Mouse (Mus musculus) adrenal gland, postnatal 14 days (tissue): ENCODE measurements around the gene Pex10. TPM values are rescaled to one million over a fixed set of nuclear protein-coding genes. Genes with fewer than 3 reads are reported as not detected.
A peak's percentile ranks its signal among the peaks of the same experiment; 100 is the strongest.

Source experiments
- DNase-seq: peaks from one replicate; pipeline ENCODE4 v3.0.0; 2021; ENCODE audit warnings: mixed read lengths
- total RNA-seq: library from RNA; stranded (reverse); gene quantifications from 2 replicates; pipeline ENCODE4 v1.2.3, GENCODE M21; 2021

Gene Pex10
- total RNA-seq, 1 experiment from 2014 or later, result 23.7 TPM

DNA sequence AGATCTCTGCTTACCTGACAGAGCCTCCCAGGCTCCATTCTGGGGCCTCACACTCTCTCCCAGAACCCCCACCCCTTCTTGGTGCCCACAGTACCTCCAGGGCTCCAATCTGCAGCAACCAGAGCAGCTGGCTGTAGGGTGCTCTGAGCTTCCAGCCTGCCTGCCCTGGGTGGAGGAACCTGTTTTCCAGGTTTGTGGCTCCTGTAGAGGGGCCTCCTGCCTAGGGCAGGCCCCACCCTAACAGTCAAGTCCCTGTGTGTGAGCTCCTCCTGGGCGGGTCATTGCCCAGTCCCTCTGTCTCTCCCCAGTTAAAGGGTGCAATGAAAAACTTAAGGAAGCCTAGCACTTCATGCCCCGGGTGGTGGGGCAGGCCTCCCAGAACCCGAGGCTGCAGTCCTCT, 2.9 kb upstream of the Pex10 start:
- DNase-seq, result no peak

DNA sequence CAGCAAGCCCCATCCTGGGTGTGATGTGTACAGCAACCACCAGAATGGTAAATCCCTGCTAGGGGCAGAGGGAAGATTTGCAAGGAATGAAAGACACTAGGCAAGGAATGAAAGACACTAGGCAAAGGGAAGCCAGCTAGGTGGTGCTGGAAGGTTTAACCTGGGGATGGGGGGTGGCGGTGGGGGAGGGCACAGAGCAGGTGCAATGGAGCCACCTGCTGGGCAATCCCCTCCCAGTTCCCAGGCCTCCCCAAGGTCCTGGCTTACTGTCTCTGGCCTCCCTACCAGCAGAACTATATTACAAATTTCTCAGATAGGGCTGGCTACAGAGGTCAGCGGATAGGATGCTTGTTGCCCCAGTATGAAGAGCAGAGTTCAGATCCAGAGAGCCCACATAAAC, 2.3 kb upstream of the Pex10 start:
- DNase-seq, result no peak

DNA sequence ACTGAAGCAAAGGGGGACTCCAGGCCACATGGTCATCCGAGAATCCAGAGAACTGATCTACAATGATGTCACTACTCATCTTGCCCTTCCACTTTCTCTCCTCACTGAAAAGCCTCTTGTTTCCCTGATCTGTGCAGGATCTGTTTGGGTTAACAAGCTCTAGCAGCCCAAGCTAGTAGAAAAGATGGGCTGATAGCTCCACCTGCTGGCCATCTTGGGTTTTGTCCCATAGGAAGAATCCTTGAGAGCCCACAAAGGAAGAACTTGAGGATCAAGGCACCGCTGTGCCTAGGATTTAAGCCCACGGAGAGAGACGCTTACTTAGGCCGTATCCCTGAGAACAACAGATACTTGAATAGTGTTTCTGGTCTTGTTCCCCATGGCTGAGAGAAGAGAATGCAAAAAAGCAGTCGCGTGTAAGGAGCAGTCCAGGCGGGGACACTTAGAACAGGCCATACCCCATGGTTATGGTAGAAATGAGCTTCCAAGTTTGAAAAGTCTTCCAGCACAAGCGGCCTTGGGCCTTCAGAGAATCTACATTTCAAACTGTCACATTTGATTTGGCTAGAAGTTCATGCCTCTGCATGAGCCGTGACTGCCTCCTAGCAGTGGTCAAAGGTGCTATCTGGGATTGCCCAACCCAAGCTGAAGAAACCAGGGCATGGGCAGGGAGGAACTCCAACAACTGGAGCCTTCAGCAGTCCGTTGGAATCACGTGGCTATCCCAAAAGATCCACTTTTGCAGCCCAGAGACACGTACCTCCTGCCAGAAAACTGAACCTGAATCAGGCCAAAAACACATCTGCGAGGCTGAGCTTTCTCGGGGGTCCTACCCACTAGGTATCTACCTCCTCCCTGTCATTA, 614 bp upstream of the Pex10 start:
- DNase-seq, result peak; percentile 91

DNA sequence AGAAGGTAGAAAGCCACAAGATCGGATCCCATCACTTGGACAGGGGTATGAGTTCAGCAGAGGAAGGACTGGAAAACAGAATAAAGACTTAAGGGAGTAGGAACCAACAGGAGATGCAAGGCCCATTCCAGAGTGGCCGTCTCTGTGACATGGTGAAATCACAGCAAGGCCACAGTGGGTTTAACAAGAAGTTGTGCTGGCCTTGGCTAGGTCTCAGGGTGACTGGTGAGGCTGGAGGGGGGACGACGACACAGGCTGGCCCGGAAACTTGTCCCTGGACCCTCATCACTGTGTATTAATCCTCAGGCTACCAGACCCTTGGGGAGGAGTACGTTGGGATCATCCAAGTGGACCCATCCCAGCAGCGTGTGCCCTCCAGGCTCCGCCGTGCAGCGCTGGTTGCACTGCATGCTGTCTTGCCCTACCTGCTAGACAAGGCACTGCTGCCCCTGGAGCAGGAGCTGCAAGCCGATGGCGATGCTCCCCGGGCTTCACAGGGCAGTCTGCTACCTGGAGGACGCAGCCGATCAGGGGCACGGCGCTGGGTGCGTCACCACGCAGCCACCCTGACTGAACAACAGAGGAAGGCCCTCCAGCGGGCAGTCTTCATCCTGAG, 1.6 kb downstream of the Pex10 start:
- peak; percentile 49 for DNase-seq

DNA sequence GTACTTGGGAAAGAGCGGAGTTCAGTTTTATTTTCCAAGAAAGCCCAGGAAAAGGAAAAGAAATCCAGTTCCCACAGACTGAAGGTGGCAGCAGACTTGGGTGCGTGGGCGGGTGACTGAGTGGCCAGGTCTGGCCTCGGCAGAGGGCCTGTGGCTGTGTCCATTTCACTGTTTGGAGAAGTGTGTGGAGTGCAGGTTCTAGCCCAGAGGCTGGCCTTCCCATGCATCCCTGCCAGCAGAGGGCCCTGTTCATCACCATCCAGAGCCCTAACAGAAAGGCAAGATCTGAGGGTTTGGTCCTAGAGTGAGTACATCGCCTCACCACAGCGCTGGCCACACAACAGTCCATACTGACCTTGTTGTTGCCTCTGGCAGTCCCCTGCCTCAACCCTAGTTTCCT, 2.4 kb downstream of the Pex10 start:
- DNase-seq, result peak; percentile 40

DNA sequence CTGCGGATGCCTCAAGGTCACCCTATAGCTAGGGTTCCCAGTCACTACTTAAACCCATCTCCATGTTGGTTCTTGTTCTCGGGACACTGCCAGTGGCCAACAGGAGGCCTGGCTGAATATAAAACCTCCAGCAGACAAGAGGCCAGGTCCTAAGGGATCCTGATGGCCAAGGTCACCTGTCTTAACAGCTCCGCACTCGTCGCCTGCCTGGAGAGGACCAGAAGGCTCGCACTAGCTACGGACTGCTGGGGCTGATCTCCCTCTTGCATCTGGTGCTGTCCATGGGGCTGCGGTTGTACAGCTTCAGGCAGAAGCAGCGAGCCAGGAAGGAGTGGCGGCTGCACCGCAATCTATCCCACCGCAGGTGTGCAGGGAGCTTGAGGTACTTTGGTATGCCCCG, 3.4 kb downstream of the Pex10 start:
- DNase-seq, result no peak

DNA sequence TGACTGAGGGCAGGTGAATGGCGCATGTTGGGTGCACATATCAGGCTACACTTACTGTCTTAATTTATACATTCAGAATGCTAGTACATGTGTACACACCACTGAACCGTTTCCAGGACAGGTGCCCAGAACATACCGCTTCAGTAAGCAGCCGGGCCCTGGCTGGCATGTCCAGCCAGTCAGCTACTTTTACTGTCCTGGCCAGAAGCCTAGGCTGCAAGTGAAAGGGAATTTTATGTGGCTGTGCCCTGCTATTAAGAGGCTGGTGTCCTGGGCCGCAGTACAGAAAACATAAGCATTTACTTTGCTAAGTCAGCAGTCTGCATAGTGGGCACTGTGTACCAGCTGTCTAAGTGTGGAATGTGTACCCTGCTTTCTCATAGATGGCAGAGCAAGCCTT, 4.1 kb downstream of the Pex10 start:
- no peak for DNase-seq

DNA sequence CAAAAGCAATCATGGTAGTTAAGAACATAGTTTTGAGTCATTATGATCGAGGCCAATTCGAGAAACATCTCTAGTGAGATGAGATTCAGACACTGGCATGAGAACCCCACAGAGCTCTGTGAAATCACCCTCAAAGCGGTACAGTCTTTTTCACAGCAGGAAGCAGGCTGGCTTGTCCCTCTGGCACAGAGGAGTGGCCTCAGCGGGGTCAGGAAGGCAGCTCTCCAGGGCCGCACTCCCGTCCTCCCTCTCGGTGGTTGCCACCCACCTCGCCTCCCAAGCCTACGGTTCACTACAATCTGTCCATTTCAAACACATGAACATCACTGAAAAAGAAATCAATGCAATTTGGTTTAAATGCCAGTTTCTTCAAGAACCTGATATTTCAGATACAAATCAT, 7.6 kb downstream of the Pex10 start:
- DNase-seq, result no peak

DNA sequence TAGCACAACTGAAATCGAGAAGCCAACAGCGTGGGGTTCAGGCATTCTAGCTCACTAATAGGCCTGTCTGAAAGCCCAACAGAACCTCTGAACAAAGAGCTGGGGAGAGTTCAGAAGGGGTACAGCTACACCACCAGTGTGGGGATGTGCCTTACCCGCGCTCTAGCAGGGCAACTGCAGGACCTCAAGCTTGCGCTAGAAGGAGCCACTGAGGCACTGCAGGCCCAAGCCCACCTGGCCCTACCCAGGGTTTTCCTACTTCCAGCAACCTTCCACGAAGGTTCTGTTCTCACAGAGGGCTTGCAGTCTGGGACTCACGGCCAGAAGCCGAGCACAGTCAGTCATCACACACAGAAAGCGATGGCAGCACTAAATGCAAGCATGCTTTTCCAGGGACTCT, 8.3 kb downstream of the Pex10 start:
- DNase-seq, result no peak

DNA sequence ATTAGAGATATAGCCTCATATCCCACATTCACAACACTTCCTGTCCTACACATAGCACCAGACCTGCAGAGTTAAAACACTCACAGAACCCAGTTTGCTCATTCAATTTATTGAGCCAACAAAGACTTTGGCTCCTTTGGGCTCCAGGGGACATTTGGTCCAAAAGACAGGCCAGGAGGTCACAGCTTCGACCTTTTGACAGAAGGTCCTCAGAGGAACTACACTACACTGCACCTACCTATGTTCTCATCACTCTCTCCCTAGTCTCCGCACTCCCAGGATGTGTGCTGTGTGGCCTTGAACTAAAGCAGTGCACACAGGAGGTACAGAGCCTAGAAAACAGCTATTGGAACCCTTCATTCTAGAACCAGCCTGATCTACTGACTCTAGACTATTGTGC, 9.0 kb downstream of the Pex10 start:
- no peak for DNase-seq

DNA sequence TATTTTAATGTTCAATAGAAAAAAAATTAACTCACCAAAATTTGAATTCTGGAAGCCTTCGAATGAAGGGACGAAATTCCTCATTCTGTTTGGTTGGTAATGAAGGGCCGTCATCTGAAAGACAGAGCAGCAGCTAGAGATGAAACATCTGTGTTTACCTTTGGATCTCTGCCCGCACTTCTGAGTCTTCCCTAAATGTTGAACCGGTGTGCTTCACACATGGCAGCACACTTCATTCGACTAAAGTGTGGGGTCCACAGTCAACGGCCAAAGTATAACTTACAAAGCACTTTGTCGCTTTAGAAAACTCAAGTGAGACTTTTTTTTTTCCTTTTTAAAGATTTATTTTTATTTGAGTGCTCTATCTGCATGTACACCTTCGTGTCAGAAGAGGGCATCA, 9.9 kb downstream of the Pex10 start:
- DNase-seq, result no peak

DNA sequence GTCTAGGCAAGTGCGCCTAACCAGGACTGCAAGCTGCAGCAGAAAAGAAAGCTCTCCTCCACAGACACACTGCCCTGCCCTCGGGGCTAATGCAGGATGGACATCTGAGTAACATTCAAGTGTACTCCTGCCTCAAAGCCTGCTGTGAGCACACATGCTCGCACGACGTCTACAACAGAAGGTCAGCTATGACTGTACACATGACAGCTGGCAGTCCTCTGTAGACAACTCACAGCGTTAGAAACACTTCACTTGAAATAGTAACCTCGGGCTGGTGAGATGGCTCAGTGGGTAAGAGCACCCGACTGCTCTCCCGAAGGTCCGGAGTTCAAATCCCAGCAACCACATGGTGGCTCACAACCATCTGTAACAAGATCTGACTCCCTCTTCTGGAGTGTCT, 12.0 kb downstream of the Pex10 start:
- peak; percentile 56 for DNase-seq

DNA sequence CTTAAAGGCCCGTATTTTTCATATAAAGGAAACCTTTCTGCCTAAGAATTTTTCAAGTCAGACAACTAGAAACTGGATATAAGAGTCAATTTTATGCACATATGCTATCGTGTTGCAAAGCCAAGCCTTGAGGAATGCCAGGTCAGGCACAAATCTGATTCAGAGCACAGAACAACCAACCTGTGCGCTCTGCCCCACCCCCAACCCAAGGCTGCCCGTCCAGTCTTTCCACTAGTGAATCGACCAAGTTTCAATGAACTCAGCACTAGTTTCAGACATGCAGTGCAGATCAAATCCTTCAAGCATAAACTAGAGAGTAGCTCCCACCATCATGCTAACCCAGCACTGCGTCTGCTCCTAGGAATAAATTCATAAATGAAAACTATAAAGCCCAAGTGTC, 12.8 kb downstream of the Pex10 start:
- no peak for DNase-seq

DNA sequence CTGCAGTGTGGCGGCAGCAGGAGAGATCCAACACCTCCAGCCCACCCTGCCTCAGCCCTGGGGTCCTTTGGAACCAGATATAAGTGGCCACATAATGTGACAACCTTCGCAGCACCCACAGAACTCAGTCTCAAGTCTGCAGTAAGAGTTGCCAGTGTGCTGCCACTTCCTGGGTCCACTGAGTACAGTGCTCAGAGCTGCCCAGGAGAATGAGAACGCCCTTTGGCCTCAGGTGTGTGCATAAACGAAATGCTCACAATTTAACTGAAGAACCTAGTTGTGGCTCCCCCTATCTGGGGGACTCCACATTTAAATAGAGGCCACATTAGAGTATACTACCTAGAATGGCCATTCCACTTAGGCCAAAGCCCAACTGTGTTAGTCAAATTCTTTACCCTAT, 16.7 kb downstream of the Pex10 start:
- DNase-seq, result no peak

DNA sequence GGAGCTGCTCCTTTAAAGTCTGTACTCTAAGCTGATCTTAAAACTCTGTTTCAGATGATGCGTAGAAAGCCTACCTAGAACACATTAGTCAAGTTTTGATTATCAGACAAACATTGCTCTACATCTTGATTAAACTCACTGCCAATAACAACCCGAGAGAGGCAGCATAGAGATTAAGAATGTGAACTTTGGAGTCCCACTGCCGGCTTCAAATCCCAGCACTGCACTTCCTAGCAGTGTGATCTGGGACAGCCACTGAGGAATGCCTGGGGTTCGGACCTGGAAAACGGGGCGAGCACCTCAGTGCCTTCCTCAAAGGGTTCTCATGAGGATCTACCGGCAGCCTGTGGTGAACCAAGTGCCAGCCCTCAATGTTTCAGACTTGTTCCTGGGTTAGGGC, 17.5 kb downstream of the Pex10 start:
- no peak for DNase-seq

DNA sequence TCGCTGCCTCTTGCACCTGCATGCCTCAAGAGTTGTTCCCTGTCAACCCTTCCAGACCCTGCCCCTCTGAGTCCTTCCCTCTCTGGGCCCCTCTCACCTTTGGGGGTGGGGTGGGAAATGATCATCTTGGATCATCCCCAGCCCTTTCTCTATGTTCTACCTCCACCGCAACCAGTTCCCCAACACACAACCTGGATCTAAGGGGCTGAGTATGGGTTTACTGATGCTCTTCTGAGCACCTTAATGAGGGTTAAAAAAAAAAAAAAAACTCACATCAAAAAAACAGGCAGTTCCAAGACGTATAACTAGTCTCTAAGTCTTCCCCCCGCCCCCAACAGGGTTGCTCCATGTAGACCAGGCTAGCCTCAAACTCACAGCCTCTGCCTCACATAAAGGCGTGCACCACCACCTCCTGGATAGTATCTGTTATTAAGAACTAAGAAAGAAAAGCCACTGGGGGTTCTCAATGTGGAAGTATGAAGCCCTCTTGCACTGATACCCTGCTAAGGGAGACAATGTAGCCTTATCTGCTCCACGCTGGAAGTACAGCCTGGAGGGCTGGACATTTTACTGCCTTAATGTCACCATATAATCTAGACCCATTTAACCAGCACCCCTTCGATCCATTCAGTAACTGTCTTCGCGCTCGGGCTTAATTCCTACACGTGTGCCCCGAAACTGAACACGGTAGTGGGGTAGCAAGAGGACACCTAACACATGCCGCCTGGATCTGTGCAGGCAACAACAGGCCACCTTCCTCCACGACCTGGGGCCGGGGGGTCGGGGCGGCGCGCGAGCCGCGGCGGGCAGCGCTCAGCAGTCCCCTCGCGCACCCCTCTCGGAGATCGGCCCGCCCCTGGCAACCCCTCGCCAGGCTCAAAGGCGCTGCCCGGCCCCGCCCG, 18.6 kb downstream of the Pex10 start:
- no peak for DNase-seq

DNA sequence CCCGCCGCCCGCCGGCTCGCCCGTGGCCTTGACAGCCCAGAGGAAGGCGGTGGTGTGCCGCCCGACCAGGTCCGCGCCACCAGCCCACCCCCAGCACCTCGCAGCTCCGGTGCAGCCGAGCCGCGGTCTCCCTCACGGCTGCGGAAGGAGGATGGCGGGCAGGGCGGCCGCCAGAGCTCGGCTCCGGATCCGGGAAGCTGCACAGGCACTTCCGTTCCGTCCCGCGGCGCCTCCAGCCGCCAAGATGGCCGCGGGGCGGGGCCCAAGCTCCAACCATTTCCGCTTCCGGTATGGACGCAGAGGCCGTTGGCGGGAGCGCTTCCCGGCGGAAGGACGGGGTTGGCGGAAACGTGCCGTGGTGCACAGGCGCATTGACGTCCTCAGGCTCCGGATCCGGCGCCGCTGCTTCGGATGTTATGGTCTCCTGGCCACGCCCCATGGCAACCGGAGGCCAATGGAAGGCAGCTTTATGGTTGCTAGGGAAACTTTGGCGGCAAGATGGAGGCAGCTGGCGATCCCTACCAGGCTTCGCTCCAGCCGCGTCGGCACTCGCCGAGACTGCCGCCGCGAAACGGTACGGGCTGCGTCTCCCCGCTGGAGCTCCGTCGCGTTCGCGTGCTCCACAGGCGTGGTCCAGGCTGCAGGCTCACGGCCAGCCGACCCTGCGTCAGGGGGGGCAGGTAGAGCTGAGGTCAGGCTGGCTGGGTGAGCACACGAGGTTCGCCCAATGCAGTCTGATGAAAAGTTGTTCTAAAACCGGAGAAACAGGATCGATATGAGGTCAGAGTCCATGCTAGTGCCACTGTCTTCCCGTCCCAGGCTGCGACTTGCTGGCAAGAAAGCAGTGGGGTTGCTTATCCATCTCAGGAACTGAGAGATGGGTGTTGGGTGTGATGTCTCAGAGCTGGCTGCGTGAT, 19.6 kb downstream of the Pex10 start, which contains the start of the genes Rer1 and Morn1:
Gene Rer1 (minus strand): TSS at position 275 of the 917 bp plus-strand sequence.
Gene Morn1 (plus strand): TSS at position 470 of the 917 bp plus-strand sequence.
- peak; percentile 100 for DNase-seq

DNA sequence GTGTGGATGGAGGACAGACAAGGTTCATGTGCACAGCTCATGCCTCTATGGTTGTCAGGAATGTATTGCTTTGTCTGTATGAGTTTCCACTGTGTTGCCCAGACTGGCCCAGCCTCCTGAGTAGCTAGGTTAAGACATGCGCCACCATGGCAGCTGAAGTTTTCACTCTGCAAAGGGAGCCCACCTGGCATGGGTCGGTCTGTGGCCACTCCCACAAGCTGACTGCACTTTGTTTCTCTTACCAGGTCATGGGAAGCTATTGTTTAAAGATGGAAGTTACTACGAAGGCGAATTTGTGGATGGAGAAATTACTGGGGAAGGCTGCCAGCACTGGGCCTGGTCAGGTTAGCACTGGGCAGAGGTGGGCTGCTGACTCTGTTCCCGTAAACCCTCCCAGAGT, 22.4 kb downstream of the Pex10 start:
- no peak for DNase-seq

DNA sequence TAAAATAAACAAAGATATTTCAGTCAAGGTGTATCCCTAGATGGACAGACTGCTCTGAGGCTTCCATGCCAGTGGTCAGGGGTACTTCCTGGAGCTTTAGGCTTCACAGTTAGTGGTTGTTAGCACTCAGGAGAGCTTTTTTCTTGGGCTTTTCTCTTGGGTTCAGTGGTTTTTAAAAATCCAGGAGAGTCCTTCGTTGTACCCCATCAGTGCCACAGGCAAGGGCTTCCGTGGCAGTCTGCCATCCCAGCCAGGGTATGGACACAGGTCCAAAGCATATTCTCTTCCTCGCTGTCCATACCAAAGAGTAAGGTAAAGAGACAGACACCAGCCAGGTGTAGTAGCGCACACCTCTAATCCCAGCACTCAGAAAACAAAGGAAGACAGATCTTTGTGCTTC, 23.3 kb downstream of the Pex10 start:
- DNase-seq, result no peak

DNA sequence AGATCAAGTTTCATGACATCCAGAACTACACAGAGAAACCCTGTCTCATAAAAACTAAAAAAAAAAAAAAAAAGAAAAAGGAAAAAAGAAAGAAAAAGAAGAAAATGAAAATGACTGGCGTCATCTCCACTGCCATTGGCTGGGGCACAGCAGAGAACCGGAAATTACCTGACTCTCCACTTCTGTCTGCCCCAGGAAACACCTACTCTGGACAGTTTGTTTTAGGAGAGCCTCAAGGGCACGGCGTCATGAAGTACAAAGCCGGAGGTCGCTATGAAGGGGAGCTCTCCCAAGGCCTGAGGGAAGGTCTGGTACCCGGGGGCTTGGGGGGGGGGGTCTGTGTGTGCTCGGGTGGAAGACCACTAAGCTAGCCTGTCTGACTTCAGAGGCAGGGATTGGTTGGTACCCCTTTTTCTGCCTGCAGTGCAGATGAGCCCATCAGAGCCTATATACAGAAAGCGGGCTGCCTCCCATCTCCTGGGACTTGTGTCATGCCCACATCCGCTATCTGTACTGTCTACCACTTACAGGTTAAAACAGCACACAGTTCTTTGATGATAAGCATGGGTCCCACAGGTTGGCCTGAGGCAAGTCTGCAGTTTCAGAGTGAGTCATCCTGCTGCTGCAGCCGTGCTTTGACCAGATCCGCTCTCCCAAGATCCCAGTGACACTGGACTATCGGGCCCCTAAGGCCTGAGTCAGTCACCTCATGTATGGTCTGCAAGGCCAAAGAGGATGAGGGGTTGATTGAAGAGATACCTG, 24.1 kb downstream of the Pex10 start:
- no peak for DNase-seq
